Mouse (Mus musculus) MEL (cell line): ENCODE data around the gene Drg2. TPM values are rescaled to one million over a fixed set of nuclear protein-coding genes. Genes with fewer than 3 reads are reported as not detected.

Experiments used
- DNase-seq: peaks from one replicate; pipeline ENCODE4 v3.0.0; 2011; ENCODE audit warnings: low read depth, low spot score
- H3K27ac ChIP-seq: 2 replicates; pipeline ENCODE4 v1.5.1; 2012; ENCODE audit warnings: low read depth, mild to moderate bottlenecking, control low read depth, low read length, moderate library complexity; ENCODE audit not compliant: control insufficient read depth
- H3K27me3 ChIP-seq, 2 experiments: fragments of 150-350 bp in 1 of 2; sonication (generic) in 1 of 2; 2 replicates each; pipeline ENCODE4 v1.6.1; 2012; ENCODE audit warnings: low read length in 2 of 2, mild to moderate bottlenecking in 2 of 2, improper control_type of control experiment in 1 of 2, moderate library complexity in 1 of 2; ENCODE audit not compliant: insufficient read depth in 2 of 2, control insufficient read depth in 1 of 2
- H3K36me3 ChIP-seq, 2 experiments: 2 replicates each; pipeline ENCODE4 v1.6.1; 2012 to 2014; ENCODE audit warnings: low read length in 2 of 2, improper control_type of control experiment in 1 of 2, inconsistent platforms in 1 of 2, mild to moderate bottlenecking in 1 of 2; ENCODE audit not compliant: insufficient read depth in 2 of 2, control insufficient read depth in 1 of 2
- H3K4me1 ChIP-seq, 2 experiments: fragments of 150-350 bp in 1 of 2; sonication (generic) in 1 of 2; 2 replicates each; pipeline ENCODE4 v1.6.1; 2012; ENCODE audit warnings: low read length in 2 of 2, improper control_type of control experiment in 1 of 2, mild to moderate bottlenecking in 1 of 2; ENCODE audit not compliant: insufficient read depth in 2 of 2, control insufficient read depth in 1 of 2
- H3K4me3 ChIP-seq, 2 experiments: fragments of 150-350 bp in 1 of 2; sonication (generic) in 1 of 2; 2 replicates each; pipeline ENCODE4 v1.5.1; 2012; ENCODE audit warnings: low read depth in 2 of 2, low read length in 2 of 2, mild to moderate bottlenecking in 2 of 2, moderate library complexity in 2 of 2, control low read depth in 1 of 2, improper control_type of control experiment in 1 of 2; ENCODE audit not compliant: control insufficient read depth in 1 of 2, insufficient read depth in 1 of 2
- H3K79me2 ChIP-seq: 2 replicates; pipeline ENCODE4 v1.6.1; 2012; ENCODE audit warnings: mild to moderate bottlenecking, low read length, moderate library complexity; ENCODE audit not compliant: control insufficient read depth, poor library complexity, insufficient read depth
- H3K9ac ChIP-seq: 2 replicates; pipeline ENCODE4 v1.6.1; 2012; ENCODE audit warnings: low read depth, mild to moderate bottlenecking, control low read depth, low read length, moderate library complexity; ENCODE audit not compliant: control insufficient read depth, poor library complexity, severe bottlenecking
- H3K9me3 ChIP-seq: fragments of 150-350 bp; sonication (generic); replicated peaks from 2 replicates; pipeline ENCODE4 v1.6.1; 2012; ENCODE audit warnings: mild to moderate bottlenecking, low read length, improper control_type of control experiment, moderate library complexity; ENCODE audit not compliant: insufficient read depth
- BHLHE40 ChIP-seq: IDR thresholded peaks from 2 replicates; pipeline ENCODE4 v1.6.1; 2012; ENCODE audit warnings: low read depth, mild to moderate bottlenecking, inconsistent platforms, low read length, improper control_type of control experiment, borderline replicate concordance
- CHD2 ChIP-seq: IDR thresholded peaks from 2 replicates; pipeline ENCODE4 v1.6.1; 2011; ENCODE audit warnings: low read length, improper control_type of control experiment
- CTCF ChIP-seq, 3 experiments: IDR thresholded peaks in 2 of 3; conservative IDR thresholded peaks in 1 of 3; 2 replicates each; pipeline ENCODE4 v1.5.1; 2011 to 2012; ENCODE audit warnings: low read length in 3 of 3, low read depth in 2 of 3, mild to moderate bottlenecking in 2 of 3, improper control_type of control experiment in 1 of 3, inconsistent platforms in 1 of 3, mixed read lengths in 1 of 3, moderate library complexity in 1 of 3; ENCODE audit not compliant: control insufficient read depth in 1 of 3, insufficient read depth in 1 of 3, poor library complexity in 1 of 3, severe bottlenecking in 1 of 3
- E2F4 ChIP-seq: IDR thresholded peaks from 2 replicates; pipeline ENCODE4 v1.6.1; 2011; ENCODE audit warnings: low read depth, low read length, improper control_type of control experiment, borderline replicate concordance
- EP300 ChIP-seq, 2 experiments: IDR thresholded peaks; 2 replicates each; pipeline ENCODE4 v1.6.1; 2011; ENCODE audit warnings: improper control_type of control experiment in 2 of 2, low read length in 2 of 2, low read depth in 1 of 2, mild to moderate bottlenecking in 1 of 2
- ETS1 ChIP-seq: IDR thresholded peaks from 2 replicates; pipeline ENCODE4 v1.6.1; 2012; ENCODE audit warnings: low read depth, mild to moderate bottlenecking, inconsistent platforms, low read length, improper control_type of control experiment, moderate library complexity
- GATA1 ChIP-seq: IDR thresholded peaks from 2 replicates; pipeline ENCODE4 v1.6.1; 2011; ENCODE audit warnings: low read depth, low read length, improper control_type of control experiment
- KAT2A ChIP-seq: conservative IDR thresholded peaks from 2 replicates; pipeline ENCODE4 v1.6.1; 2012; ENCODE audit warnings: low read depth, low read length, improper control_type of control experiment, inconsistent platforms
- MXI1 ChIP-seq: IDR thresholded peaks from 2 replicates; pipeline ENCODE4 v1.6.1; 2011; ENCODE audit warnings: mild to moderate bottlenecking, low read depth, low read length, improper control_type of control experiment
- NRF1 ChIP-seq: IDR thresholded peaks from 2 replicates; pipeline ENCODE4 v1.6.1; 2014; ENCODE audit warnings: low read depth, mild to moderate bottlenecking, inconsistent platforms, low read length, improper control_type of control experiment, moderate library complexity; ENCODE audit not compliant: poor library complexity, insufficient read depth, severe bottlenecking
- POLR2A ChIP-seq, 2 experiments: IDR thresholded peaks; 2 replicates each; pipeline ENCODE4 v1.6.1; 2011 to 2012; ENCODE audit warnings: low read length in 2 of 2, mild to moderate bottlenecking in 2 of 2, control low read depth in 1 of 2, improper control_type of control experiment in 1 of 2, low read depth in 1 of 2, moderate library complexity in 1 of 2; ENCODE audit not compliant: control insufficient read depth in 1 of 2, insufficient read depth in 1 of 2, poor library complexity in 1 of 2
- POLR2AphosphoS2 ChIP-seq: IDR thresholded peaks from 2 replicates; pipeline ENCODE4 v1.6.1; 2011; ENCODE audit warnings: low read length, improper control_type of control experiment
- RAD21 ChIP-seq: IDR thresholded peaks from 2 replicates; pipeline ENCODE4 v1.6.1; 2011; ENCODE audit warnings: mild to moderate bottlenecking, low read depth, low read length, improper control_type of control experiment
- SIN3A ChIP-seq: IDR thresholded peaks from 2 replicates; pipeline ENCODE4 v1.6.1; 2012; ENCODE audit warnings: low read length, improper control_type of control experiment, inconsistent platforms
- SMC3 ChIP-seq: IDR thresholded peaks from 2 replicates; pipeline ENCODE4 v1.6.1; 2011; ENCODE audit warnings: low read depth, low read length, improper control_type of control experiment
- TCF12 ChIP-seq: IDR thresholded peaks from 2 replicates; pipeline ENCODE4 v1.6.1; 2014; ENCODE audit warnings: low read depth, mild to moderate bottlenecking, inconsistent platforms, low read length, improper control_type of control experiment, moderate library complexity
- UBTF ChIP-seq: IDR thresholded peaks from 2 replicates; pipeline ENCODE4 v1.6.1; 2012; ENCODE audit warnings: low read depth, mild to moderate bottlenecking, inconsistent platforms, low read length, improper control_type of control experiment, moderate library complexity, borderline replicate concordance; ENCODE audit not compliant: insufficient read depth
- ZC3H11A ChIP-seq: IDR thresholded peaks from 2 replicates; pipeline ENCODE4 v1.6.1; 2012; ENCODE audit warnings: low read depth, mild to moderate bottlenecking, inconsistent platforms, low read length, improper control_type of control experiment
- ZKSCAN1 ChIP-seq: IDR thresholded peaks from 2 replicates; pipeline ENCODE4 v1.6.1; 2012; ENCODE audit warnings: low read depth, mild to moderate bottlenecking, inconsistent platforms, low read length, improper control_type of control experiment, moderate library complexity
- ZMIZ1 ChIP-seq: IDR thresholded peaks from 2 replicates; pipeline ENCODE4 v1.6.1; 2012; ENCODE audit warnings: low read depth, mild to moderate bottlenecking, inconsistent platforms, low read length, improper control_type of control experiment, moderate library complexity
- ZNF384 ChIP-seq: IDR thresholded peaks from 2 replicates; pipeline ENCODE4 v1.6.1; 2012; ENCODE audit warnings: low read depth, mild to moderate bottlenecking, inconsistent platforms, low read length, improper control_type of control experiment
- polyA plus RNA-seq, 2 experiments: library from polyadenylated mRNA; stranded (reverse) in 1 of 2; unstranded in 1 of 2; fragments of >175 nt in 1 of 2; fragments of >200 nt in 1 of 2; gene quantifications; 2 replicates each; pipeline versions ENCODE4 v1.2.1 to v1.2.4; 2012; ENCODE audit warnings: low replicate concordance in 2 of 2, low read depth in 1 of 2; ENCODE audit not compliant: insufficient read length in 2 of 2, insufficient read depth in 1 of 2, missing spikeins in 1 of 2
- total RNA-seq: library from RNA; depleted of rRNA; stranded (reverse); fragments of 300-350 nt; gene quantifications from 2 replicates; pipeline ENCODE4 v1.2.3, GENCODE M21; 2012

Gene Drg2
- total and polyA plus RNA-seq, 3 experiments, result 121 to 214 (median 133) TPM

GRCm38 (mm10) chr11:60454745-60455087, 325 bp downstream of the Drg2 start:
- H3K27me3 ChIP-seq, result no peaks in the 10 kb centered on the region
- peaks cover 16% of the 10 kb centered on the region for H3K79me2 ChIP-seq
- peaks cover 0 to 12% of the 10 kb centered on the region in 2 experiments; a peak in 3 of 4 replicates for H3K4me1 ChIP-seq
- H3K9me3 ChIP-seq, result no peaks in the 10 kb centered on the region
- H3K27ac ChIP-seq, result peak overlapping the region; percentile 73
- peak overlapping the region; percentile 71 to 90 for H3K4me3 ChIP-seq
- no peak for DNase-seq
- TF ChIP-seq ZMIZ1 (no peak), CHD2 (no peak; the same call in 1 of the 2 replicates), ZNF384 (no peak; the same call in 1 of the 2 replicates), ZC3H11A (no peak), POLR2A (IDR thresholded peaks at IDR 0.05; ENCODE audit: control insufficient read depth in 1 of 2, insufficient read depth in 1 of 2, low read depth in 1 of 2, low read length in 2 of 2, poor library complexity in 1 of 2) (no peak), MXI1 (peak; percentile 71; the same call in 1 of the 2 replicates), BHLHE40 (no peak), EP300 (IDR thresholded peaks at IDR 0.05; ENCODE audit: low read depth in 1 of 2, low read length in 2 of 2) (no peak)
- peak overlapping the region; percentile 87 for H3K9ac ChIP-seq
- peaks cover 3 to 10% of the 10 kb centered on the region in 2 experiments; a peak in 2 of 4 replicates for H3K36me3 ChIP-seq

- DNase-seq, result peak; percentile 56
- Histone ChIP-seq H3K27me3 (no peaks in the 10 kb centered on the region), H3K9me3 (no peaks in the 10 kb centered on the region), H3K4me3 (no peak overlapping the region), H3K27ac (no peak overlapping the region), H3K4me1 (peaks cover 0 to 12% of the 10 kb centered on the region in 2 experiments; a peak in 3 of 4 replicates)
- peak; percentile 75; the same call in 1 of the 2 replicates for TF ChIP-seq ZNF384
- TF ChIP-seq UBTF, result no peak
- no peak for TF ChIP-seq KAT2A
- peak in 2 of 3 experiments; percentile 17 to 20; a peak in 1 of 6 replicates for TF ChIP-seq CTCF (IDR thresholded peaks at IDR 0.05 in 2 of 3, conservative IDR thresholded peaks at IDR 0.05 in 1 of 3; ENCODE audit: control insufficient read depth in 1 of 3, insufficient read depth in 1 of 3, low read depth in 2 of 3, low read length in 3 of 3, poor library complexity in 1 of 3, severe bottlenecking in 1 of 3)
- TF ChIP-seq, all 39 proteins: peak for 2
- Histone ChIP-seq H3K9ac (no peak overlapping the region), H3K79me2 (peaks cover 16% of the 10 kb centered on the region), H3K36me3 (peaks cover 9 to 10% of the 10 kb centered on the region in 2 experiments)
These were observed 3.6 kb downstream of the Drg2 start for GRCm38 (mm10) chr11:60457973-60458372.

GRCm38 (mm10) chr11:60465943-60466380, 11.6 kb downstream of the Drg2 start:
- no peaks in the 10 kb centered on the region for H3K79me2 ChIP-seq
- TF ChIP-seq RAD21, result peak; percentile 53
- no peak for TF ChIP-seq GATA1
- no peak for TF ChIP-seq ETS1
- TF ChIP-seq POLR2A (IDR thresholded peaks at IDR 0.05; ENCODE audit: control insufficient read depth in 1 of 2, insufficient read depth in 1 of 2, low read depth in 1 of 2, low read length in 2 of 2, poor library complexity in 1 of 2), result no peak
- no peak for TF ChIP-seq SIN3A
- TF ChIP-seq E2F4, result no peak
- no peak for TF ChIP-seq MXI1
- TF ChIP-seq POLR2AphosphoS2, result no peak
- TF ChIP-seq UBTF, result no peak
- TF ChIP-seq EP300 (IDR thresholded peaks at IDR 0.05; ENCODE audit: low read depth in 1 of 2, low read length in 2 of 2), result no peak
- no peak for TF ChIP-seq BHLHE40
- TF ChIP-seq KAT2A, result no peak
- no peak for TF ChIP-seq TCF12
- TF ChIP-seq CTCF (IDR thresholded peaks at IDR 0.05 in 2 of 3, conservative IDR thresholded peaks at IDR 0.05 in 1 of 3; ENCODE audit: control insufficient read depth in 1 of 3, insufficient read depth in 1 of 3, low read depth in 2 of 3, low read length in 3 of 3, poor library complexity in 1 of 3, severe bottlenecking in 1 of 3), result peak; percentile 74 to 87 (median 82)
- no peak for TF ChIP-seq ZKSCAN1
- peak; percentile 61 for TF ChIP-seq SMC3
- TF ChIP-seq NRF1, result no peak
- TF ChIP-seq, all 39 proteins: peak for 3
- no peak overlapping the region for H3K9ac ChIP-seq
- no peaks in the 10 kb centered on the region for H3K4me1 ChIP-seq
- peaks cover 0 to 8% of the 10 kb centered on the region in 2 experiments; a peak in 2 of 4 replicates for H3K36me3 ChIP-seq
- peak; percentile 69 for DNase-seq
- no peak overlapping the region for H3K4me3 ChIP-seq
- H3K9me3 ChIP-seq, result no peaks in the 10 kb centered on the region
- no peaks in the 10 kb centered on the region for H3K27me3 ChIP-seq
- H3K27ac ChIP-seq, result no peak overlapping the region
